Mouse (Mus musculus) G1E (cell line): ENCODE data around the gene Sync.

Experiments
- CTCF ChIP-seq: IDR thresholded peaks from 2 replicates; pipeline ENCODE4 v1.5.1; 2012; ENCODE audit warnings: low read depth, low read length, inconsistent platforms, mixed read lengths
- POLR2AphosphoS5 ChIP-seq: IDR thresholded peaks from 2 replicates; pipeline ENCODE4 v1.6.1; 2012; ENCODE audit warnings: low read depth, low read length, inconsistent platforms; ENCODE audit not compliant: insufficient replicate concordance

- no peak for TF ChIP-seq CTCF
- TF ChIP-seq POLR2AphosphoS5, result no peak
Observed at GRCm38 (mm10) chr4:129287472-129287981, at the start of gene Sync.
